In the genomic region with DNA sequence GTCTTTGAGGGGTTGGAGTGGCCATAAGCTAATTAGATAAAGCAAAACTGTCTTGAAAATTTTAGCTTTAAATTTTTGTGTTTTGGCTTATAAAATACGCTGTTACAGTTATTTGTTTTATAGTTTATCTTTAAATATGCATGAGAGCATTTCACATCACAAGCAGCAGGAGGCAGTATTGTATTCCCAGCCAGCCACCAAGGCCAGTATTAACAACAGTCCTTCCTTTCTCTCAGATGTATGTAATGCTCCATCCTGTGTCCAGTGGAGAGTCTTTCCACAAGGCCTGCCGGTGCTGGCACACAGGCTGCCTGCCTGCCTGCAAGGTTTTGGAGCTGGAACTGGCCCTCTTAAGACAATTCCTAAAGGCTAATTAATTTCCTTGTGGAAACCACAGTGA, we compare ENCODE assay signal across 9 mouse cellular contexts. TPM values are rescaled to one million over a fixed set of nuclear protein-coding genes. Genes with fewer than 3 reads are reported as not detected.
DNase-seq lines count a peak whose midpoint lies in the region; ATAC-seq and TF ChIP-seq lines count a peak whose summit lies in the region.
"Had no signal": no experiment of that assay in that cellular context is flagged by ENCODE, and none has a peak within 500 bp of the region (broad histone marks: within the 10 kb centered on the region; RNA-seq: fewer than 3 reads in every experiment).

No protein-coding gene starts in this region.

- H3K9me3 ChIP-seq in liver, embryonic 14.5 days (ENCODE audit: control insufficient read depth, low read length): no peaks in the 10 kb centered on the region
- H3K9me3 ChIP-seq in liver, embryonic 11.5 days (ENCODE audit: control insufficient read depth, low read length): no peaks in the 10 kb centered on the region
- H3K9me3 ChIP-seq: neural tube, embryonic 12.5 days had no signal

- ATAC-seq in liver, embryonic 14.5 days (ENCODE audit: insufficient read depth): no peak
- ATAC-seq in liver, embryonic 11.5 days (replicated peaks; ENCODE audit: low FRiP score): no peak
- 0 out of 2 replicates have a peak, but pooled peaks have one; percentile 42 for ATAC-seq in megakaryocyte-erythroid progenitor cell, adult 5-6 weeks (replicated peaks; ENCODE audit: low FRiP score, low TSS enrichment, poor library complexity, severe bottlenecking)

- peak; percentile 30 for DNase-seq in adrenal gland, postnatal 10 days
- no peak for DNase-seq in adrenal gland, adult 2 months
- DNase-seq in liver, embryonic 14.5 days (ENCODE audit: low read depth in 3 of 3, low spot score in 3 of 3): no peak
- no peak for DNase-seq in liver, embryonic 11.5 days (ENCODE audit: low spot score)
- DNase-seq in brain, adult 2 months (ENCODE audit: low read depth, low spot score): peak; percentile 37
- DNase-seq in adrenal gland, postnatal 36 days: no peak
- no peak for DNase-seq in spleen, postnatal 10 days (ENCODE audit: low spot score in 2 of 2)

- H3K4me1 ChIP-seq in liver, embryonic 14.5 days (replicated peaks; ENCODE audit: control insufficient read depth in 2 of 2, insufficient read depth in 2 of 2, low read length in 1 of 2): no peaks in the 10 kb centered on the region
- H3K4me1 ChIP-seq in liver, embryonic 11.5 days (replicated peaks; ENCODE audit: control insufficient read depth, insufficient read depth, low read length): peaks cover 2% of the 10 kb centered on the region; the same call in 1 of the 2 replicates
- H3K4me1 ChIP-seq: neural tube, embryonic 12.5 days had no signal

- no peak overlapping the region for H3K9ac ChIP-seq in liver, embryonic 14.5 days (replicated peaks)
- H3K9ac ChIP-seq in liver, embryonic 11.5 days (ENCODE audit: low read depth, low read length): no peak overlapping the region
- H3K9ac ChIP-seq: neural tube, embryonic 12.5 days had no signal

- peak; percentile 58 for TF ChIP-seq CTCF in liver, embryonic 14.5 days (IDR thresholded peaks at IDR 0.05; ENCODE audit: low read depth)

- H3K4me3 ChIP-seq in liver, embryonic 14.5 days (ENCODE audit: insufficient read depth in 1 of 2, low read depth in 2 of 2, low read length in 2 of 2): no peak overlapping the region
- no peak overlapping the region for H3K4me3 ChIP-seq in liver, embryonic 11.5 days (ENCODE audit: low read depth, low read length)
- H3K4me3 ChIP-seq: neural tube, embryonic 12.5 days had no signal

- TF ChIP-seq EP300 in liver, embryonic 14.5 days (IDR thresholded peaks at IDR 0.05; ENCODE audit: low read depth): no peak

- 53% methylated on average over 2 of the region's 2 CpGs for WGBS in liver, embryonic 14.5 days (ENCODE audit: insufficient replicate concordance)
- 52% methylated on average over 2 of the region's 2 CpGs for WGBS in liver, embryonic 11.5 days

- H3K36me3 ChIP-seq in liver, embryonic 14.5 days (replicated peaks; ENCODE audit: control insufficient read depth, insufficient read depth, low read depth): no peaks in the 10 kb centered on the region
- peaks cover 7% of the 10 kb centered on the region; the same call in 1 of the 2 replicates for H3K36me3 ChIP-seq in liver, embryonic 11.5 days (ENCODE audit: control insufficient read depth, insufficient read depth, low read length)

- H3K27ac ChIP-seq in liver, embryonic 14.5 days: no peak overlapping the region
- H3K27ac ChIP-seq in liver, embryonic 11.5 days (ENCODE audit: low read depth, low read length): no peak overlapping the region
- H3K27ac ChIP-seq: neural tube, embryonic 12.5 days had no signal

- no peak overlapping the region for H3K4me2 ChIP-seq in liver, embryonic 14.5 days (ENCODE audit: low read depth)
- H3K4me2 ChIP-seq in liver, embryonic 11.5 days: no peak overlapping the region
- H3K4me2 ChIP-seq: neural tube, embryonic 12.5 days had no signal

- H3K27me3 ChIP-seq in liver, embryonic 14.5 days (ENCODE audit: control insufficient read depth, insufficient read depth, low read length): no peaks in the 10 kb centered on the region
- no peaks in the 10 kb centered on the region for H3K27me3 ChIP-seq in liver, embryonic 11.5 days (replicated peaks; ENCODE audit: control insufficient read depth, insufficient read depth, low read length)
- H3K27me3 ChIP-seq: neural tube, embryonic 12.5 days had no signal

RNA-seq across cellular contexts. Expression of a gene that starts 26.7 kb away (rescaled TPM):
- 10 to 100 TPM; 35.0 to 35.7 TPM for total RNA-seq in adrenal gland, postnatal 10 days (2021)
- 10 to 100 TPM; 44.0 to 44.4 TPM for total RNA-seq in adrenal gland, adult 2 months (2021)
- 15.9 and 22.6 TPM in 2 replicates for polyA plus RNA-seq in adrenal gland, adult 2 months (2012; rRNA removed)
- 2.7 and 3.1 TPM in 2 replicates for polyA plus RNA-seq in liver, embryonic 14.5 days (2012; rRNA removed)
- polyA plus RNA-seq in liver, embryonic 14.5 days (2014; fragmentation: Nextera tagmentation; extraction: Ambion mirVana): 9.6 and 10.0 TPM in 2 replicates
- polyA plus RNA-seq in liver, embryonic 11.5 days (2014; fragmentation: Nextera tagmentation; extraction: Ambion mirVana): 25.6 and 27.4 TPM in 2 replicates
- 13.2 and 20.9 TPM in 2 replicates for total RNA-seq in megakaryocyte-erythroid progenitor cell, adult 5-6 weeks (2014; fragmentation: Nextera tagmentation)
- 6.3 and 13.6 TPM in 2 replicates for total RNA-seq in megakaryocyte-erythroid progenitor cell, adult 5-6 weeks (2017)
- total RNA-seq in adrenal gland, postnatal 36 days (2021): 10 to 100 TPM; 37.4 to 46.9 TPM

RNA-seq across cellular contexts. Expression of a gene that starts 29.0 kb away (rescaled TPM):
- total RNA-seq in adrenal gland, postnatal 10 days (2021): 10 to 100 TPM; 16.3 to 18.0 TPM
- total RNA-seq in adrenal gland, adult 2 months (2021): 10 to 100 TPM; 17.1 to 24.2 TPM
- polyA plus RNA-seq in adrenal gland, adult 2 months (2012; rRNA removed): 89.2 and 99.6 TPM in 2 replicates
- 4.3 and 4.8 TPM in 2 replicates for polyA plus RNA-seq in liver, embryonic 14.5 days (2012; rRNA removed)
- 3.9 and 4.7 TPM in 2 replicates for polyA plus RNA-seq in liver, embryonic 14.5 days (2014; fragmentation: Nextera tagmentation; extraction: Ambion mirVana)
- polyA plus RNA-seq in liver, embryonic 11.5 days (2014; fragmentation: Nextera tagmentation; extraction: Ambion mirVana): 8.7 and 9.6 TPM in 2 replicates
- total RNA-seq in megakaryocyte-erythroid progenitor cell, adult 5-6 weeks (2014; fragmentation: Nextera tagmentation): 12.5 and 13.2 TPM in 2 replicates
- 1.8 and 3.2 TPM in 2 replicates for total RNA-seq in megakaryocyte-erythroid progenitor cell, adult 5-6 weeks (2017)
- 10 to 100 TPM; 21.0 to 22.4 TPM for total RNA-seq in adrenal gland, postnatal 36 days (2021)

Comparison
In these comparisons a context has a peak if more than half of its experiments do, and no peak if none do; other contexts are left out.
1. DNase-seq: peak in adrenal gland, postnatal 10 days (single experiment) and brain, adult 2 months (single experiment); none in adrenal gland, adult 2 months (single experiment), liver, embryonic 14.5 days (0 of 3), liver, embryonic 11.5 days (single experiment), adrenal gland, postnatal 36 days (0 of 2) and spleen, postnatal 10 days (0 of 2).